Mouse (Mus musculus) heart, embryonic 16.5 days (tissue): ENCODE measurements around the gene Tmem135. TPM values are rescaled to one million over a fixed set of nuclear protein-coding genes. Genes with fewer than 3 reads are reported as not detected.
A peak's percentile ranks its signal among the peaks of the same experiment; 100 is the strongest.

Experiments used
- ATAC-seq: fragments of 200-750 bp; cut with Nextera tagmentation; replicated peaks from 2 replicates; pipeline ENCODE4 v1.8.0; 2017; ENCODE audit warnings: moderate number of reproducible peaks; ENCODE audit not compliant: insufficient read depth, low FRiP score; ENCODE audit errors: extremely low read depth
- H3K27ac ChIP-seq: fragments of 300-500 bp; sonication (generic); 2 replicates; pipeline ENCODE4 v1.5.1; 2014; ENCODE audit warnings: mild to moderate bottlenecking, low read length, control low read depth, moderate library complexity
- H3K27me3 ChIP-seq: fragments of 300-500 bp; sonication (generic); 2 replicates; pipeline ENCODE4 v1.6.1; 2014; ENCODE audit warnings: low read length, mixed read lengths; ENCODE audit not compliant: control insufficient read depth, insufficient read depth
- H3K36me3 ChIP-seq: fragments of 300-500 bp; sonication (generic); 2 replicates; pipeline ENCODE4 v1.6.1; 2014; ENCODE audit not compliant: control insufficient read depth, insufficient read depth
- H3K4me1 ChIP-seq: fragments of 300-500 bp; sonication (generic); 2 replicates; pipeline ENCODE4 v1.6.1; 2014; ENCODE audit warnings: low read length, mixed read lengths; ENCODE audit not compliant: control insufficient read depth, insufficient read depth
- H3K4me2 ChIP-seq: fragments of 300-500 bp; sonication (generic); 2 replicates; pipeline ENCODE4 v1.6.1; 2014; ENCODE audit warnings: low read depth, mild to moderate bottlenecking, control low read depth, low read length
- H3K4me3 ChIP-seq: fragments of 300-500 bp; sonication (generic); 2 replicates; pipeline ENCODE4 v1.5.1; 2014; ENCODE audit warnings: mild to moderate bottlenecking, control low read depth, low read length
- H3K9ac ChIP-seq: fragments of 300-500 bp; sonication (generic); 2 replicates; pipeline ENCODE4 v1.6.1; 2014; ENCODE audit warnings: low read length, control low read depth
- H3K9me3 ChIP-seq: fragments of 300-500 bp; sonication (generic); replicated peaks from 2 replicates; pipeline ENCODE4 v1.6.1; 2016; ENCODE audit warnings: low read length; ENCODE audit not compliant: control insufficient read depth
- WGBS: fragments of 180-500 bp; shearing (Covaris S2); extraction: QIAGEN DNeasy Blood & Tissue Kit; methylation state at CpG from one replicate; pipeline ENCODE4 v1.1.7; 2014; 5-methylcytosine and 5-hydroxymethylcytosine counted together
- polyA plus RNA-seq: library from polyadenylated mRNA; unstranded; fragments of >200 nt; fragmentation: Nextera tagmentation; extraction: Ambion mirVana; gene quantifications from 2 replicates; pipeline ENCODE4 v1.2.1, GENCODE M21; 2015

Tmem135 gene
- polyA plus RNA-seq, 1 experiment from 2014 or later, result 27.8 TPM

GRCm38 (mm10) chr7:89382892-89383291 is 21.1 kb downstream of the Tmem135 start:
- no peak overlapping the region for H3K4me3 ChIP-seq
- peaks cover 12% of the 10 kb centered on the region for H3K4me1 ChIP-seq
- ATAC-seq, result no peak
- no peaks in the 10 kb centered on the region for H3K9me3 ChIP-seq
- no peak overlapping the region for H3K27ac ChIP-seq
- no peaks in the 10 kb centered on the region for H3K36me3 ChIP-seq
- no peak overlapping the region for H3K9ac ChIP-seq
- no peak overlapping the region for H3K4me2 ChIP-seq
- WGBS, result 91% methylated on average over 3 of the region's 3 CpGs
- no peaks in the 10 kb centered on the region for H3K27me3 ChIP-seq

GRCm38 (mm10) chr7:89380935-89381705 is 22.9 kb downstream of the Tmem135 start:
- Histone ChIP-seq H3K4me3 (no peak overlapping the region), H3K4me1 (peaks cover 3% of the 10 kb centered on the region), H3K27me3 (no peaks in the 10 kb centered on the region), H3K36me3 (no peaks in the 10 kb centered on the region), H3K27ac (peak overlapping the region; percentile 36), H3K9me3 (no peaks in the 10 kb centered on the region), H3K9ac (no peak overlapping the region), H3K4me2 (no peak overlapping the region)
- no peak for ATAC-seq
- 46% methylated on average over 7 of the region's 7 CpGs for WGBS

GRCm38 (mm10) chr7:89371623-89372295 is 32.3 kb downstream of the Tmem135 start:
- no peaks in the 10 kb centered on the region for H3K27me3 ChIP-seq
- peaks cover 20% of the 10 kb centered on the region for H3K4me1 ChIP-seq
- no peaks in the 10 kb centered on the region for H3K9me3 ChIP-seq
- no peak overlapping the region for H3K4me3 ChIP-seq
- no peaks in the 10 kb centered on the region for H3K36me3 ChIP-seq
- 39% methylated on average over 6 of the region's 6 CpGs for WGBS
- no peak for ATAC-seq
- no peak overlapping the region for H3K4me2 ChIP-seq
- H3K9ac ChIP-seq, result no peak overlapping the region
- no peak overlapping the region for H3K27ac ChIP-seq

GRCm38 (mm10) chr7:89370917-89371316 is 33.1 kb downstream of the Tmem135 start:
- WGBS, result 0% methylated on average over 1 of the region's 1 CpGs
- no peaks in the 10 kb centered on the region for H3K27me3 ChIP-seq
- H3K9ac ChIP-seq, result no peak overlapping the region
- H3K4me2 ChIP-seq, result no peak overlapping the region
- H3K36me3 ChIP-seq, result no peaks in the 10 kb centered on the region
- peaks cover 20% of the 10 kb centered on the region for H3K4me1 ChIP-seq
- no peak overlapping the region for H3K4me3 ChIP-seq
- peak overlapping the region; percentile 13; the same call in 1 of the 2 replicates for H3K27ac ChIP-seq
- no peaks in the 10 kb centered on the region for H3K9me3 ChIP-seq
- ATAC-seq, result no peak; the same call in 1 of the 2 replicates

GRCm38 (mm10) chr7:89370086-89370485 is 33.9 kb downstream of the Tmem135 start:
- Histone ChIP-seq H3K9ac (no peak overlapping the region), H3K4me3 (no peak overlapping the region), H3K9me3 (no peaks in the 10 kb centered on the region), H3K27ac (no peak overlapping the region), H3K4me2 (no peak overlapping the region), H3K4me1 (peaks cover 20% of the 10 kb centered on the region), H3K36me3 (no peaks in the 10 kb centered on the region), H3K27me3 (no peaks in the 10 kb centered on the region)
- no peak for ATAC-seq
- WGBS, result 78% methylated on average over 1 of the region's 1 CpGs

GRCm38 (mm10) chr7:89367643-89368042 is 36.4 kb downstream of the Tmem135 start:
- peaks cover 20% of the 10 kb centered on the region for H3K4me1 ChIP-seq
- WGBS, result 12% methylated on average over 3 of the region's 3 CpGs
- 0 out of 2 replicates have a peak overlapping the region, but pooled peaks have one; percentile 39 for H3K27ac ChIP-seq
- H3K9ac ChIP-seq, result no peak overlapping the region
- no peak overlapping the region for H3K4me3 ChIP-seq
- no peak overlapping the region for H3K4me2 ChIP-seq
- ATAC-seq, result peak; percentile 63; the same call in 1 of the 2 replicates
- H3K36me3 ChIP-seq, result no peaks in the 10 kb centered on the region
- H3K9me3 ChIP-seq, result no peaks in the 10 kb centered on the region
- H3K27me3 ChIP-seq, result no peaks in the 10 kb centered on the region

GRCm38 (mm10) chr7:89365135-89365880 is 38.7 kb downstream of the Tmem135 start:
- Histone ChIP-seq H3K9me3 (no peaks in the 10 kb centered on the region), H3K36me3 (no peaks in the 10 kb centered on the region), H3K4me3 (no peak overlapping the region), H3K4me2 (no peak overlapping the region), H3K9ac (no peak overlapping the region), H3K27ac (no peak overlapping the region), H3K4me1 (peaks cover 12% of the 10 kb centered on the region), H3K27me3 (no peaks in the 10 kb centered on the region)
- ATAC-seq, result no peak
- WGBS, result 76% methylated on average over 10 of the region's 10 CpGs

- ATAC-seq, result no peak
- H3K4me3 ChIP-seq, result no peak overlapping the region
- WGBS, result 84% methylated on average over 5 of the region's 5 CpGs
These were observed 40.0 kb downstream of the Tmem135 start for GRCm38 (mm10) chr7:89363975-89364374.

More at GRCm38 (mm10) chr7:89363975-89364374, 40.0 kb downstream of the Tmem135 start:
- no peaks in the 10 kb centered on the region for H3K27me3 ChIP-seq
- no peaks in the 10 kb centered on the region for H3K9me3 ChIP-seq
- H3K36me3 ChIP-seq, result no peaks in the 10 kb centered on the region
- H3K9ac ChIP-seq, result no peak overlapping the region
- no peak overlapping the region for H3K27ac ChIP-seq
- peaks cover 12% of the 10 kb centered on the region for H3K4me1 ChIP-seq
- H3K4me2 ChIP-seq, result no peak overlapping the region
